Mouse (Mus musculus) stomach, embryonic 14.5 days (tissue): ENCODE results near the gene Ccsap. TPM values are rescaled to one million over a fixed set of nuclear protein-coding genes. Genes with fewer than 3 reads are reported as not detected.

Experiments used
- ATAC-seq: fragments of 200-750 bp; cut with Nextera tagmentation; 2 replicates; pipeline ENCODE4 v1.8.0; 2017; ENCODE audit warnings: low read depth, moderate TSS enrichment; ENCODE audit not compliant: insufficient number of reproducible peaks, insufficient read depth, low FRiP score
- H3K27ac ChIP-seq: fragments of 300-500 bp; sonication (generic); 2 replicates; pipeline ENCODE4 v1.5.1; 2014; ENCODE audit warnings: mild to moderate bottlenecking, low read length, moderate library complexity, mixed read lengths
- H3K27me3 ChIP-seq: fragments of 300-500 bp; sonication (generic); 2 replicates; pipeline ENCODE4 v1.6.1; 2014; ENCODE audit warnings: low read length, control low read depth, mixed read lengths; ENCODE audit not compliant: control insufficient read depth, insufficient read depth
- H3K36me3 ChIP-seq: fragments of 300-500 bp; sonication (generic); 2 replicates; pipeline ENCODE4 v1.6.1; 2014; ENCODE audit warnings: mild to moderate bottlenecking, control low read depth, low read length, moderate library complexity, mixed read lengths; ENCODE audit not compliant: control insufficient read depth, insufficient read depth
- H3K4me1 ChIP-seq: fragments of 300-500 bp; sonication (generic); 2 replicates; pipeline ENCODE4 v1.6.1; 2014; ENCODE audit warnings: low read length, control low read depth, mixed read lengths; ENCODE audit not compliant: control insufficient read depth, insufficient read depth
- H3K4me2 ChIP-seq: fragments of 300-500 bp; sonication (generic); replicated peaks from 2 replicates; pipeline ENCODE4 v1.6.1; 2014; ENCODE audit warnings: low read depth, low read length, control low read depth
- H3K4me3 ChIP-seq: fragments of 300-500 bp; sonication (generic); 2 replicates; pipeline ENCODE4 v1.5.1; 2014; ENCODE audit warnings: low read depth, low read length, control low read depth
- H3K9ac ChIP-seq: fragments of 300-500 bp; sonication (generic); replicated peaks from 2 replicates; pipeline ENCODE4 v1.6.1; 2014; ENCODE audit warnings: low read depth, mild to moderate bottlenecking, control low read depth, low read length, moderate library complexity, mixed read lengths
- H3K9me3 ChIP-seq: fragments of 300-500 bp; sonication (generic); 2 replicates; pipeline ENCODE4 v1.6.1; 2016; ENCODE audit warnings: low read depth, low read length, control low read depth; ENCODE audit not compliant: control insufficient read depth
- WGBS: fragments of 180-500 bp; shearing (Covaris S2); extraction: QIAGEN DNeasy Blood & Tissue Kit; methylation state at CpG from one replicate; pipeline ENCODE4 v1.1.7; 2014; 5-methylcytosine and 5-hydroxymethylcytosine counted together
- polyA plus RNA-seq: library from polyadenylated mRNA; unstranded; fragments of >200 nt; fragmentation: Nextera tagmentation; extraction: Ambion mirVana; gene quantifications from 2 replicates; pipeline ENCODE4 v1.2.1, GENCODE M21; 2014

The Ccsap gene
- polyA plus RNA-seq, 1 experiment from 2014 or later = 4.6 TPM

DNA sequence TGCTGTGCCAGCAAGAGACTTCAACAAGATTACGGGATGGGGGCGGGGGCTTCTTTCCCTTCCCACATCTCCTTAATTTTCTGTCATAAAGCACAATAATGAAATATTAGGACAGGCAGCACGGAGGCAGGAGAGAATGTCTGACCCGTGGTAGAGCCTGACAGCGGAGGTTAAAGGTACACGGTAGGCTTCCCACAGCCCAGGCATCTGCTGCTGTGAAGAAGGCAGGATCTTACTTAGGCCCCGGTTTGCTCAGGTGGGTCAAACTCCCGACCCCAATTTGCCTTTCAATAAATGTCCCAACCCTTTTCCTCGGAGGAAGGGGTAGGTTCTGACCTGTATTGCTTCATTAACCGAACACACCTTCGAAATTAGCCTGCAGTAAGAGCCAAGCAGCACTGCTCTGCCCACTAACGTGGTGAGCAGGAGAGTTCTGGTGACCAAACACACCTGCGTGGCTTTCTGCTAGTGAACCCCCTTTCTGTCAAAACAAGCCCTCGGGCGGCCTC lies 54.7 kb downstream of the Ccsap start:
- WGBS = 15% methylated on average over 15 of the region's 15 CpGs
- ATAC-seq = no peak; the same call in 1 of the 2 replicates
- no peaks in the 10 kb centered on the region for H3K9me3 ChIP-seq
- H3K36me3 ChIP-seq = no peaks in the 10 kb centered on the region
- H3K27ac ChIP-seq = peak overlapping the region; percentile 78
- no peaks in the 10 kb centered on the region for H3K27me3 ChIP-seq
- peaks cover 14% of the 10 kb centered on the region for H3K4me1 ChIP-seq
- peak overlapping the region; percentile 75; the same call in 1 of the 2 replicates for H3K9ac ChIP-seq
- peak overlapping the region; percentile 57 for H3K4me2 ChIP-seq
- peak overlapping the region; percentile 79 for H3K4me3 ChIP-seq

- Histone ChIP-seq H3K4me3 (no peak overlapping the region), H3K9ac (no peak overlapping the region), H3K36me3 (no peaks in the 10 kb centered on the region), H3K4me2 (no peak overlapping the region), H3K4me1 (peaks cover 14% of the 10 kb centered on the region), H3K9me3 (no peaks in the 10 kb centered on the region), H3K27ac (no peak overlapping the region), H3K27me3 (no peaks in the 10 kb centered on the region)
- WGBS = 83% methylated on average over 7 of the region's 7 CpGs
- no peak for ATAC-seq
Observed at GRCm38 (mm10) chr8:123804586-123804985, 55.4 kb downstream of the Ccsap start.

GRCm38 (mm10) chr8:123803639-123804038 lies 56.4 kb downstream of the Ccsap start:
- Histone ChIP-seq H3K27me3 (no peaks in the 10 kb centered on the region), H3K4me3 (no peak overlapping the region), H3K36me3 (no peaks in the 10 kb centered on the region), H3K9ac (no peak overlapping the region), H3K9me3 (no peaks in the 10 kb centered on the region), H3K4me2 (no peak overlapping the region), H3K27ac (no peak overlapping the region), H3K4me1 (peaks cover 14% of the 10 kb centered on the region)
- no peak for ATAC-seq
- WGBS = 70% methylated on average over 1 of the region's 1 CpGs

- Histone ChIP-seq H3K36me3 (no peaks in the 10 kb centered on the region), H3K9ac (no peak overlapping the region), H3K4me2 (no peak overlapping the region), H3K9me3 (no peaks in the 10 kb centered on the region), H3K27me3 (no peaks in the 10 kb centered on the region), H3K4me3 (no peak overlapping the region), H3K27ac (no peak overlapping the region), H3K4me1 (peaks cover 4% of the 10 kb centered on the region)
- no peak for ATAC-seq
- WGBS = 90% methylated on average over 2 of the region's 2 CpGs
Observed at GRCm38 (mm10) chr8:123801538-123801937, 58.5 kb downstream of the Ccsap start.

DNA sequence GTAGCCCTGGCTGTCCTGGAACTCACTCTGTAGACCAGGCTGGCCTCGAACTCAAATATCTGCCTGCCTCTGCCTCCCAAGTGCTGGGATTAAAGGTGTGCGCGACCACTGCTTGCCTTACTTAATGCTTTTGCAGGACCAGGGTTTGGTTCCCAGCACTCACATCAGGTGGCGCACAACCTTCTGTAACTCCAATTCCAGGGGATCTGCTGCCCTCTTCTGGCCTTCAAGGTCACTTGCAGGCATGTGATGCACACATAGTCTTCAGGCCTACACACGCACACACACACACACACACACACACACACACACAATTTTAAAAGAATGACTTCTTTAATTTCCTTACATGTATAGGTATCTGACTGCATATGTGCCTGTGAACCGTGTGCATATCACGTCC lies 59.1 kb downstream of the Ccsap start:
- peaks cover 4% of the 10 kb centered on the region for H3K4me1 ChIP-seq
- no peak overlapping the region for H3K4me3 ChIP-seq
- no peaks in the 10 kb centered on the region for H3K27me3 ChIP-seq
- no peak overlapping the region for H3K27ac ChIP-seq
- H3K36me3 ChIP-seq = no peaks in the 10 kb centered on the region
- ATAC-seq = no peak
- no peaks in the 10 kb centered on the region for H3K9me3 ChIP-seq
- no peak overlapping the region for H3K9ac ChIP-seq
- WGBS = 95% methylated on average over 6 of the region's 7 CpGs
- H3K4me2 ChIP-seq = no peak overlapping the region

- Histone ChIP-seq H3K27me3 (no peaks in the 10 kb centered on the region), H3K4me1 (no peaks in the 10 kb centered on the region), H3K4me2 (no peak overlapping the region), H3K27ac (no peak overlapping the region), H3K36me3 (no peaks in the 10 kb centered on the region), H3K4me3 (no peak overlapping the region), H3K9ac (no peak overlapping the region), H3K9me3 (no peaks in the 10 kb centered on the region)
- ATAC-seq = no peak
- WGBS = 52% methylated on average over 3 of the region's 3 CpGs
Observed at GRCm38 (mm10) chr8:123799885-123800284, 60.1 kb downstream of the Ccsap start.

GRCm38 (mm10) chr8:123799434-123799833 lies 60.6 kb downstream of the Ccsap start:
- Histone ChIP-seq H3K9me3 (no peaks in the 10 kb centered on the region), H3K9ac (no peak overlapping the region), H3K4me1 (no peaks in the 10 kb centered on the region), H3K4me3 (no peak overlapping the region), H3K27me3 (no peaks in the 10 kb centered on the region), H3K4me2 (no peak overlapping the region), H3K27ac (no peak overlapping the region), H3K36me3 (no peaks in the 10 kb centered on the region)
- 73% methylated on average over 6 of the region's 6 CpGs for WGBS
- no peak for ATAC-seq

DNA sequence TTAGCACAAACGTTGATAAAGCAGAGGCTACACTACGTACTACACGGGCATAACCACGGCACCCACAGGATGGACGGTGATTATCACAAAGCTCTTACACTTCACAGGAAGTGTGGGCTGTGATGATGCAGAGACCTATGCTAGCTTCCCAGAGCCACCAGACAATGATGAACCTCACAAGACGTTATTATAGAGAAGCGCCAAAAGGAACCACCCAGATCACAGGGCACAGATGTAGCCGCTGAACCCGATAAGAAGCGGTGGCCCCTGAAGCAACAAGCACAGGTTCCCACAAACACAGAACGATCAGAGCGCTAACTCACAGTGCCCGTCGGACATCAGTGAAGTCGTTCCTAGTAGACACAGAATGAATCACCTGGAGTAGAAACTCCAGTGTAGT lies 62.1 kb downstream of the Ccsap start:
- Histone ChIP-seq H3K4me1 (no peaks in the 10 kb centered on the region), H3K9ac (no peak overlapping the region), H3K4me2 (no peak overlapping the region), H3K9me3 (no peaks in the 10 kb centered on the region), H3K4me3 (no peak overlapping the region), H3K27me3 (no peaks in the 10 kb centered on the region), H3K27ac (no peak overlapping the region), H3K36me3 (no peaks in the 10 kb centered on the region)
- WGBS = 89% methylated on average over 15 of the region's 15 CpGs
- ATAC-seq = no peak

DNA sequence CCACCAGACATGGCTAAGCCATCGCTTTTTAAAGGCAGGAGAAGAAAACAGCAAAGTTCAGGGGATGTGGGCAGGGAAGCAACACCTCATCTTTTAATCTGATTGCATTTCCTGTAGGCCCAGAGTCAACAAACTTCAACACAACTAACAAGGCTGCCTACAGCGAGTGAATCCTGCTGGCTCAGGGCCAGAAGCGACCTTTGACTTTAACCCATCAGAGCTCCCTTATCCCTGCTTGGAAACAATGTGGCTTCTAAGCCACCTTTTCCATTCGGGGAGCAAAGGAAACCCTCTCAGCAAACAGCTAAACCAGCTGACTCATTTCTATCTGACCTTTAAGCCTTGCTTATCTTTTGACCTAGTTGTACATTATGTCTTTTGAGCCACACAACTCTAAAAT lies 63.3 kb downstream of the Ccsap start:
- H3K4me2 ChIP-seq = no peak overlapping the region
- no peaks in the 10 kb centered on the region for H3K36me3 ChIP-seq
- no peak for ATAC-seq
- no peaks in the 10 kb centered on the region for H3K27me3 ChIP-seq
- H3K27ac ChIP-seq = no peak overlapping the region
- WGBS = 42% methylated on average over 4 of the region's 4 CpGs
- no peak overlapping the region for H3K9ac ChIP-seq
- no peaks in the 10 kb centered on the region for H3K4me1 ChIP-seq
- H3K4me3 ChIP-seq = no peak overlapping the region
- no peaks in the 10 kb centered on the region for H3K9me3 ChIP-seq
